Mouse (Mus musculus): ENCODE data around the gene Hpcal4. TPM values are rescaled to one million over a fixed set of nuclear protein-coding genes. Genes with fewer than 3 reads are reported as not detected.

Gene Hpcal4
- not detected in 2 replicates for polyA plus RNA-seq (2015; fragmentation: Nextera tagmentation; extraction: Ambion mirVana)

DNA sequence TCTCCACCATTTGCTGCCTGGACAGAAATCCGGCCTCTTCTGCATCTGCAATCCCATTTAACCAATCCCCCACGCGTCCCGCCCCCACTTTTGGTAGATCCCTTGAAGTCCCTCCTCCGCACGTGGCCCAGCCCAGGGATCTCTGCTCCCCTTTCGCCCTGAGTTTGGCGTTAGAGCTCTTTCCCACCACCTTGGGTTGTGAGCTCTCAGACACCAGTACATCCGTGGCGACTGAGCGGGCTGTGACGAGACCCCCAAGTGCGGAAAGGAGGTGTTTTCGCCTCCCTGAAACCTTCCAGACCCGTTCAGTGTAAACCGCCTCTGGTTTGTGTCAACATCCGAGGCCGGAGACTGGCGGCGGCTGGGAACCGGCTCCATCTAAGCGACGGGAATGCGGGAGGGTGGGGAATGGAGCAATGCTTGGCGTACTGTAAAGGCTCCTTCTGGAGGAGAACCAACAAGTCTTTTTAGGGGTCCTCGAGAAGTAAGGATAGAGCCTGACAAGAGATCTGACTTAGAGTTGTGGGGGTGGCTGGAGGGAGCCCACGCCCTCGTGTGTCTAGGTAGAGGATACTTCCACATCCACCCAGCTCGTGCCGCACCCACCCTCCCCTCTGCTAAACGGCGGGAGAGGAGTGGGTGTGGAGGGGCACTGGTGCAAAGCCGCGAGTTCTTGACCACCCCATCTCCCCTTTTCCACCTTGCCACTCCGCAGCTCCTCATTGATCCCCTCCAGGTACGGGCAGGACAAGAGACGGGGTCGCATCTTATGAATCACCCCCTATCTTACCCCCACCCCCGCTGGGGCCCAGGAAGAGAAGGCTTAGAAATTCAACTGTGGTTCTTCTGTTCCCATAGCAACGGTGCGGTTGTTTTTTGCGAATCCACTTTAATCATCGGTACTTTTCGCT lies at the start of gene Hpcal4:
Gene Hpcal4 (plus strand): TSS at position 900 of the 911 bp plus-strand sequence.

DNA sequence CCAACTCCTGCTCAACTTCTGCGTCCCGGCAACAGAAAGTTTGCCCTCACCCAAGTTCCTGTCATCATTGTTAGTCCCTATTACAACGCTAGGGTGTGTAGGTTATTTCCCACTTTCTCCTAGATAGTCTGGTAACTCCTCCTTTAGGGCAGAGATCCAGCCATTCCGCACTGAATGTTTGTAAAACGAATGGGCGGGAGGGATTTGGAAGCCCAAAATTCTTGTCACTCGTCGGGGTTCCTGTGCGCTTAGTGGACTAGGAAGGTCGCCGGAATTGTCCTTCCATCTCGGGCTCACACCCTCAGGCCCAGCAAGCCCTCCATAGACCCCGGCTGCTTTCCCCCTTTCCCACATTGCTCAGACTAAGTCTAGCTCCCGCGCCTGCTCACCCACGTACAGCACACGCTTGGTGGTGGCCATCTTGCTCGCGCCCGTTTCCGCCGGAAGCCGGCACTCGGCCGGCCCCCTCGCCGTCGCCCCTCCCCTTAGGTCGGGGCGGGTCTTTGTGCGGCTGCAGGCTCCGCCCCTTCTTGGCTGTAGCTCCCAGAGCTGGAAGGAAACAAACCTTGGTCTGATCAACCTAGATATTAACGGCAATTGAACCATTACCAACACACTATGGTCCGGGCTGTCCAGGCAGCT lies 43.4 kb upstream of the Hpcal4 start, which contains the start of gene Ppie:
Gene Ppie (minus strand): TSS at position 439 of the 642 bp plus-strand sequence.

DNA sequence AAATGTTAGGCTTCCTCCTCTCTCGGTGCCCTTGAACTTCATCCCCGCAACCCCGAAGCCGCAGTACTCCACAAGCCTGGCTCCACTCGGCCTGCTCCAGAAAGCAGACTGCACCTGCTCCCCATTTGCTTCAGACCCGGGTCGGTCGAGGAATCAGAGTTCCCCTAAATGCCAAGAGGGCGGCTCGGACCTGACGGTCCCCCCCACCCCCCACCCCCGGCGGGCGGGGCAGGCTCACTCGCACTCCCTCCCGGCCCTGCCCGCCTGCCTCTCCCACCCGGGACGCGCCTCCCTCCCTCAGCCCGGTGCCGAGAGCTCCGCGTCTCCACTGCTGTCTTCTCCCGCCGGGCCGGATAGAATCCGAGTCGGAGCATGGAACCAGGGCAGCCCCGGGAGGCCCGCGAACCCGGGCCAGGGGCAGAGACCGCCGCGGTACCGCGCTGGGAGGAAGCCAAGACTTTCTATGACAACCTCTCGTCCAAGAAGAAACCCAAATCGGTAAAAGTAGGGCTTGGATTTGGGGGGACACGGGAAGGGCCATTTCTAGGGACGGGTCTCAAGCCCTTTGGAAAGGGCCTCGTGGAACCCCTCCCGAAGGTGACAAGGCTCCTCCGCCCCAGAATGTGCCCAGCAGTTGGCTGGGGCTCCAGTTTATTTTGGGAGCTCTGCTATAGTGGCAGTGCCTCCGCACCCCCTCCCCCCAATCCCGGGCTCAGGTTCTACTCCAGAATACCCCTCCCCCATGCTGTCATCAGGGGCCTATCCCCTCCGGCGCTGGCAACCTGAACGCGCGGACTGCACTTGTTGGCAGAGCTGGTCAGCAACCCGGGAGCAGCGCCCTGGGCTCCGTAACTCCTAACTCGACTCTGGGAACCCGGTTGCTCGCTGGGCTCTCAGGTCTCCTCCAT lies 18.4 kb downstream of the Hpcal4 start, which contains the start of gene Nt5c1a:
Gene Nt5c1a (plus strand): TSS at position 319 of the 908 bp plus-strand sequence.

DNA sequence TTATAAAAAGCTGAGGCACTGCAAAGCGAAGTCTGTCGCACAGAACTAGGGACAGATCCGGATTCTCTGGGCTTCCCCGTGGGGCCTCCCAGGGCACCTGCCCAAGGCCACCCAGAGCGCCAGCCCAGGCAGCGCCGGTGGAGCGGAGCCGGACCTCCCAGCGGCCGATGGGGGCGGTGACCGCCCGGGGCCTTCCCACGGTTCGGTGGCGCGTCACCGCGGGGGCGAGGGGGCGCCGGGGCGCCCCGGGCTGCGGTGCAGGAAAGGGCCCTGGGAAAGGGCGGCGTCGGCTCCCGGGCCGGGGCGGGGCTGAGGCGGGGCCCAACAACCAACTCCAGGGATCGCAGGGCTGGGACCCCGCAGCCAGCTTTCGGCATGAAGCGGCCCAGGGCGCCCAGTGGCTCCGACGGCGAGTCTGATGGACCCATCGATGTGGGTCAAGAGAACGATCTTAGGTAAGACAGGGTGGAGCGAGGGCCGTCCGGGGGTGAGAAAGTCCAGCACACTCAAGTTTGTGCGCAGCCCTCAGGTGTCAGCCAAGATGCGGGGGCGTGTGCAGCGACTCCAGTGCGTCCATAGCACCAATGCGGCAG lies 50.6 kb downstream of the Hpcal4 start, which contains the start of gene Heyl:
Gene Heyl (plus strand): TSS at position 65 of the 593 bp plus-strand sequence.

Other genes with a start within 250 kb of the Hpcal4 start
- 0.16 TPM in 1 of 2 replicates, not detected in the other for gene Mfsd2a, start 222.0 kb upstream of the Hpcal4 start, polyA plus RNA-seq (2015; fragmentation: Nextera tagmentation; extraction: Ambion mirVana)
- 0.99 and 1.3 TPM in 2 replicates for gene Mycl, start 187.6 kb upstream of the Hpcal4 start, polyA plus RNA-seq (2015; fragmentation: Nextera tagmentation; extraction: Ambion mirVana)
- 7.3 and 7.5 TPM in 2 replicates for gene Trit1, start 166.6 kb upstream of the Hpcal4 start, polyA plus RNA-seq (2015; fragmentation: Nextera tagmentation; extraction: Ambion mirVana)
- gene Bmp8b, start 78.1 kb upstream of the Hpcal4 start, polyA plus RNA-seq (2015; fragmentation: Nextera tagmentation; extraction: Ambion mirVana): 0.05 and 0.17 TPM in 2 replicates
- not detected in 2 replicates for gene Oxct2b, start 67.0 kb upstream of the Hpcal4 start, polyA plus RNA-seq (2015; fragmentation: Nextera tagmentation; extraction: Ambion mirVana)
- 53.8 and 56.7 TPM in 2 replicates for gene Ppie, start 43.3 kb upstream of the Hpcal4 start, polyA plus RNA-seq (2015; fragmentation: Nextera tagmentation; extraction: Ambion mirVana)
- gene Nt5c1a, start 18.3 kb downstream of the Hpcal4 start, polyA plus RNA-seq (2015; fragmentation: Nextera tagmentation; extraction: Ambion mirVana): not detected in 2 replicates
- 2.0 and 4.0 TPM in 2 replicates for gene Heyl, start 50.3 kb downstream of the Hpcal4 start, polyA plus RNA-seq (2015; fragmentation: Nextera tagmentation; extraction: Ambion mirVana)
- 73.6 and 85.2 TPM in 2 replicates for gene Pabpc4, start 79.1 kb downstream of the Hpcal4 start, polyA plus RNA-seq (2015; fragmentation: Nextera tagmentation; extraction: Ambion mirVana)
- 0.07 TPM in 1 of 2 replicates, not detected in the other for gene Oxct2a, start 140.4 kb downstream of the Hpcal4 start, polyA plus RNA-seq (2015; fragmentation: Nextera tagmentation; extraction: Ambion mirVana)
- 0.11 and 0.24 TPM in 2 replicates for gene Bmp8a, start 160.0 kb downstream of the Hpcal4 start, polyA plus RNA-seq (2015; fragmentation: Nextera tagmentation; extraction: Ambion mirVana)

Measured in spleen, postnatal 0 days (tissue).